Mouse (Mus musculus) neutrophil, adult 5-6 weeks (primary cell): ENCODE results near the gene Flad1. TPM values are rescaled to one million over a fixed set of nuclear protein-coding genes. Genes with fewer than 3 reads are reported as not detected.
"Not testable (repeated sequence)": the region's sequence is repeated elsewhere in the genome, so short reads cannot be mapped to it uniquely, and the experiment has no call there.

Source experiments
- ATAC-seq: fragments of 151-379, 151-347 bp; 2 replicates; pipeline ENCODE4 v1.8.0; 2017; ENCODE audit warnings: mild to moderate bottlenecking, moderate TSS enrichment; ENCODE audit not compliant: insufficient number of reproducible peaks, poor library complexity, low FRiP score, severe bottlenecking; ENCODE audit errors: extremely low read depth
- total RNA-seq: library from RNA; stranded (forward); fragments of 200-1000 nt; gene quantifications from 2 replicates; pipeline ENCODE4 v1.2.3, GENCODE M21; 2017

Gene Flad1
- total RNA-seq, 1 experiment from 2014 or later: 25.6 TPM

DNA sequence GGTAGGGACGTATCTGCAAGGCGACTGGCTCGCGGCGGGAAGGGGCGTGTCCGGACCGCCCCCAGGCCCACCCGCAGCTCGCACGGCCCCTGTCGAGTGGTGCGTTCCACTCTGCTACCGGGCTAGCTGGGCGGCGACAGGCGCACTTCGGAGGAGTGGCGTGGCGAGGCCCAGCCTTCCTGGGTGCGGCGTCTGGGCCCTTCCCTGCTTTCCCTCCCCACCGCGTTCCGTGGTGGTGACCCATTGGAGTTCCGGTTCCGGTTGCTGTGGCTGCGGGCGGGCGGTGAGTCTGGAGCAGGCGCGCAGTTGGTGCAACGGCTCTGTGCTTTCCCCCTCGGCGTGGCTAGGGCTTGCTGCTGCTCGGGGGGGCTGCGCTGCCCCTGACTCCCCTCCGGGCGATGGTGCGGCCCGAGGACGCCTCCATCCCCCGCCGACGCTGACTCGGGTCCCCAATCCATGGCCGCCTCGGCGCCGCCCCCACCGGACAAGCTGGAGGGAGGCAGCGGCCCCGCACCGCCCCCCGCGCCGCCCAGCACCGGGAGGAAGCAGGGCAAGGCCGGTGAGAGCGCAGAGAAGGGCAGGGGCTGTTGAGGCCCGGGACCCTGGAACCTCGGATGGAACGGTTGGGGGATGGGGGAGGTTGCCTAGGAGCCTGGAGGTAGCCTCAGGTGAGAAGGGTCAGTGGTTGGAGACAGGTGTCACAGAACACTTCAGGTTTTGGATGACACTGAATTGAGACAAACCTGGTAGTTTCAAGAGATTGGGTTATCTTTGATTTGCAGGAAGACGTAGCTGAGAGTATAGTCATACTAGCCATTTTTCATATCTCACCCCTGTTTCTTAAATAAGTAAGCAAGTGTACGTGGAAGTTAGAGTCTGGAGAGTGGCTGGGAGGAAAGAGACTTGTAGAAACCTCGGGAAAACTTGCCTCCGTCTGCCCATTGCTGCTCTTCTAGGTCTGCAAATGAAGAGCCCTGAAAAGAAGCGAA lies 18.8 kb upstream of the Flad1 start, which contains the start of gene Pygo2:
Gene Pygo2, plus strand, starts transcription at position 44 of the 989 bp plus-strand sequence.
- ATAC-seq: peak; percentile 90

DNA sequence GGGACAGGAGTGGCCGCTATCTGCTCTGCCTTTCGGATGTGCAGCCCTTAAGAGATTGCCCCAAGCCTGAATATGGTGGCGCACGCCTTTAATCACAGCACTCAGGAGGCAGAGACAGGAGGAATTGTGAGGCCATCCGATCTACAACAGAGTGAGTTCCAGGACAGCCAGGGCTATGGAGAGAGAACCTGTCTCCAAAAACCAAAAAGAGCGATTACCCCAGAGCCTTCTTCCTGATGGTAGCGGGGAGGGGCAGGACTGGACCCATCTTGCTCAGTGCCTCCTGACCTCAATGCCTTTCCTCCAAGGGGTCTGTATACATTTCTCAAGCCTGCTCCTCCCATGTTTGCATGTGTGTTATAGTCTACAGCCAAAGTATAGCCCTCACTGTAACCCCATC lies 17.4 kb upstream of the Flad1 start:
- ATAC-seq: not testable (repeated sequence)

DNA sequence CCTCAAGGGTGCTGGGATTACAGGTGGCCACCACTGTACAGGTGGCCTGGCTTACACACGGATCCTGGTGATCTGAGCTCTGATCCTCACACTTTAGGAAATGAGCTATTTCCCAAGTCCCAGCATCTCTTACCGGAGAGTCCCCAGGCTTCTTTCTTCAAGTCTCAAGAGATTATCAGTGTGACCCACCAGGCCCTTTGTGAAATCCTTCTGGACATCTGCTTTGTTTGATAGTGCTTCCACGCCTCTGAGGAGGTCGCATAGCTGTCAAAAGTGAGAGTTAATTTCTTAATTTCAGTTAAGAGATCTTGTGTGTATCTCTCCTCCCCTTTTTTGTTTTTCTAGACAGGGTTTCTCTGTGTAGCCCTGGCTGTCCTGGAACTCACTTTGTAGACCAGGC lies 14.2 kb upstream of the Flad1 start:
- ATAC-seq: no peak

DNA sequence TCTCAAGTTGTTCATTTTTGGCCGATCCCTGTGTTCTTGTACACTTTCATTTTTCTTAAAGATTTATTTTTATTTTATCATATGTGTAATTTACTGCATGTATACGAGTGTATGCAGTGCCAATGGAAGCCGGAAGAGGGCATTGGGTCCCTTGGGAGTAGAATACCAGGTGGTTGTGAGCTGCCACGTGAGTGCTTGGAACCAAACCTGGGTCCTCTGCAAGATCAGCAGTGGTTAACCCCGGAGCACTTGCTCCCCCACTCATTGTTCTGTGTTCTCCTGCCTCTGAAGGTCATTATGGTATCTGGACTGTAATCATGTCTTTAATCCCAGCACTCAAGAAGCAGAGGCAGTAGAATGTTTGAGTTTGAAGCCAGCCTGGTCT lies 13.5 kb upstream of the Flad1 start:
- ATAC-seq: no peak

DNA sequence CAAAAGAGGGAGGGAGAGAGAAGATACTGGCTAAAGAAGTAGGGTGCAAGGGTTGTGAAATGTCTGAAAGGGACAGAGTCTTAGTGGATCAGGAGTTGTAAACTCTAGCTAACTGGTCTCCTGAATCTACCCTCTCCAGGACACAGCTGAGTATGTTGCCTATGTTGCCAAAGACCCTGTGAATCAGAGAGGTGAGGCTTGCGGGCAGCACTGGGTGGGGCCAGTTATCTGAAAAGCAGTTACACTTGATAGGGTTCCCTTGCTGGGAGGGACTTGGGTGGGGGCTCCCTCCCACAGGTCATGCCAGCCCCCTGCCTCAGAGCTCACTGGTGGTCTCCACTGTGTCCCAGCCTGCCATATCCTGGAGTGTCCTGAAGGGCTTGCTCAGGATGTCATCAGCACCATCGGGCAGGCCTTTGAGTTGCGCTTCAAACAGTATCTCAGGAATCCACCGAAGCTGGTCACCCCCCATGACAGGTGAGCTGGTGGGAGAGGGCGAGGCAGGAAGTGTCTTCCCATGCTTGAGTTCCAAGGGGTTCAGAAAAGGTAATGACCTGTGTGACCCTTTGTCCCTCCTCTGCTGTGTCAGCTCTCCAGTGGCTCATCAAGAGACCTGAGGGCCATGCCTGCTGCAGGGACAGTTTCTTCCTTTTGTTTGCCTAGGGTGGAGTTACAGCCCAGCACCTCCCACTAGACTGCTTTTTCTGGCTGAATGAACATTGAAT lies 12.9 kb upstream of the Flad1 start:
- no peak for ATAC-seq

DNA sequence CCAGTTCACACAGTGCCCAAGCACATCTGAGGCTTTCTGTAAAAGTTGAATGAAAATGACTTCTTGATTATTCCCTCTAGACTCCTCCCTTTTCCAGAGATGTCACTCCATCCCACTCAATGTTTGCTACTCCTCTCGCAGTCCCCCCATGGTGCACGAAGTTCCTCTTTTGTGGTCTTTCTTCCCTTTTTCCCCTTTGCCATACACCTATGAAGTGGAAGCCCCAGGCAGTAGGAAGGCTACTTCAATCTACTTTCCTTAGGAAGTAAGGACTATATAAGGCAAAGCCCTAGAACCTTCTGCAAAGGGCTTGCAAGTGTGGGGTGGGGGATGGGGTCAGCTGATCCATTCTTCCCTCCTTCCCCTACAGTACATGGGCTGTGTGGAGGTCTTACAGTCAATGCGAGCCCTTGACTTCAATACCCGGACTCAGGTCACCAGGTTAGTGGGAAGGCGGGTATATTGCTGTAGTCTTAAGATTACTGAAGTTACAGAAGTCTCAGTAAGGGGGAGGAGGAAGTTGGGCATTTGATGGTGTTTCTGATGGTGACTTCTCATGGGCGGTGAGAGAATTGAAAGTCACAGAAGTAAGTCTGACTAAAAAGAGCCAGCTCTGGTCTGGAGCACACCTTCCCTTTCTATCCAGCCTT lies 11.0 kb upstream of the Flad1 start:
- no peak for ATAC-seq

DNA sequence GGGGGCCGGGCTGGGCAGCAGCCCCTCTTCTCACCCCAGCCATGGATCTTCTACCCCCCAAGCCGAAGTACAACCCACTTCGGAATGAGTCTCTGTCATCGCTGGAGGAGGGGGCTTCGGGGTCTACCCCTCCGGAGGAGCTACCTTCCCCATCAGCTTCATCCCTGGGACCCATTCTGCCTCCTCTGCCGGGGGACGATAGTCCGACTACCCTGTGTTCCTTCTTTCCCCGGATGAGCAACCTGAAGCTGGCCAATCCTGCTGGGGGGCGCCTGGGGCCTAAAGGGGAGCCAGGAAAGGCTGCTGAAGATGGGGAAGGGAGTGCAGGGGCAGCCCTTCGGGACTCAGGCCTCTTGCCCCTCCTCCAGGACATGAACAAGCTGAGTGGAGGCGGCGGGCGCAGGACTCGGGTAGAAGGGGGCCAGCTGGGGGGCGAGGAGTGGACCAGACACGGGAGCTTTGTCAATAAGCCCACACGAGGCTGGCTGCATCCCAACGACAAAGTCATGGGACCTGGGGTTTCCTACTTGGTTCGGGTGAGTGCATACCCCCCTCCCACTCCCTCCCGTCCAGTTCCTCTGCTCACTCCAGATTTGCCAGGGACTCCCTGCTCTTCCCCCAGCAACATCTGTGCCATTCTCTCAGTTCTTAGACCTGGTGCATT lies 10.3 kb upstream of the Flad1 start:
- ATAC-seq: no peak

DNA sequence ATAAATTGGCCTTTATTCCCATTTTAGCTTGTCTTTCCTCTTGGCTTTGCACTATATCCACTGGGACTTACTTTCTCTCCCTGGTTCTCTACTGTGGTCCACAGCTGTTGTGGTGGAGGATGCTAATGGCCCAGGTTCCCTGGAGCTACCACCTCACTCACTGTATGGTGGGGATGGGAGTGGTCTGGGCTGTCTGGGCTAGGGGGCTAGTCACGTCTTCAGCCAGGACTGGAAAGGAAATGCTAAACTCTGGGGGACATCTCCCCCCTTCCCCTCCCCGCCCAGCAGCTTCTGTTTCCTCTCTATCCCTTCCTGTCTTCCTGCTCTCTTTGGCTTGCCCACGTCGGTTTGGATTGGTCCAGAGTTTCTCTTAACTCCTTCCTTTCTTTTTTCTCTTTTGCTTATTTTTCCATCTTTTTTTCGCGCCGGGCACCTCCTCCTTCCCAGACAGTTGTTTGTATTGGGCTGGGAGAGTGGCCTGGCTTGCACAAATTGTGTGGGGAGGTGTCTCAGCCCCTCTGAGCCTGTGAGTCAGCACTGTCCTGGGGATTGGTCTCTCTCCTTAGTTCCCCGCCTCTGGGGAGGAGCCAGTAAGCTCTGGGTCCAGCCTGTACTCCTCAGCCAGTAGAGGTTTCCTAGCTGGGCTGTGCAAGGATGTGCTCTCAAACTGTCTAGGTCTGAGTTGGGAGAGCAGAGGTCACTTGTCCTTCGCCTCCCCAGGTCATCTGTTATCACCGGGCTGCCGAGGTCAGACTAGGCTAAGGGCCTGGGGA lies 9.5 kb upstream of the Flad1 start:
- peak; percentile 42 for ATAC-seq

DNA sequence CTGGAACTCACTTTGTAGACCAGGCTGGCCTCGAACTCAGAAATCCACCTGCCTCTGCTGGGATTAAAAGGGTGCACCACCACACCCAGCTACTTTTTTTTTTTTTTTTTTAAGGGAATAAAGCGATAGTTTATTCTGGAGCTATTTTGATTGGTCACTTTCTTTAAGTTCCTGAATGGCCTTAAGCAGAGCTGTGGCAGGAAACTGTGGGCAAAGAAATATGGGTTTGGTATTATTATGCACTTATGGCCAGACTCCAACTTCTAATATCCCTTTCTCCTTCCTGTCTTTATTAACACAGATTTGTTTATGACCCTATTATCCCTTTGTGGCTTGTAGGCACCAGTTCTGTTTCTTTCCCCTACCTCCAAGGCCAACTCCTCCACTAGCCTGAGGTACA lies 8.8 kb upstream of the Flad1 start:
- ATAC-seq: no peak

DNA sequence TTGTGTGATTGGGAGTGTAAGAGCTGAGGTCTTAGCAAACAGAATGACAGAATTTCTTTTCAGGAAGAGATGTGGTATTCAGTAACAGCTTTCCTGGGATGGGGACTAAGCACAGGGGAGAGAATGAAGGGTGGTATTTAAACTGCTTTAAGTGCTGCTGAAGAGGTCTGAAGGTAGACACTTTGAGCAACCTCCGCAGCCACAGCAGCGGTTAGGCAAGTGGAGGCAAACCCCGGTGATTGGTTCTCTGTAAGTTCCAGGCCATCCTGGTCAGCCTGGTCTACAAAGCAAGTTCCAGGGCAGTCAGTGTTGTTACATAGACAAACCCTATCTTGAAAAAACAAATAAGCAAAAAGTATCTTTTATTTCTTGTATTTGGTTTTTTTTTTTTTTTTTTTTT lies 8.3 kb upstream of the Flad1 start:
- ATAC-seq: no peak

DNA sequence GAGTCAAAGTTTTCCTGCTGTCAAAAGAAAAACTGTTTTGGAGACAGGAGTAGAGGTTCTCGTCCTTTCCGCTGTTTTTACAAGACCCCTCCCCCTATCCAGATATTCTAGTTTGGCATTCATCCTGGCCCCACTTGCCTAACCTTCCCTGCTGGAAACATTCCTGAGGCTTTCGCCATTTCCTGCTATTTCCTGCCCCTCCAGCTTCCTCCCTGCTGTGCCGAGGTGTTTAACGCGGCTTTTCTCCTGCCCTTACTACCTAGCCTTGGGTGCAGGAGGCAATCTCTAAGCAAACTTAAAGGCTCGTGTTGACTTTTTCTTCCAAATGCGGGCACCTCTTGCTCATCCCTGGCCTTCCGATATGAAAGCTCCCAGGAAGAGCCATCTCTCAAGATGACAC lies 7.9 kb upstream of the Flad1 start:
- ATAC-seq: no peak

DNA sequence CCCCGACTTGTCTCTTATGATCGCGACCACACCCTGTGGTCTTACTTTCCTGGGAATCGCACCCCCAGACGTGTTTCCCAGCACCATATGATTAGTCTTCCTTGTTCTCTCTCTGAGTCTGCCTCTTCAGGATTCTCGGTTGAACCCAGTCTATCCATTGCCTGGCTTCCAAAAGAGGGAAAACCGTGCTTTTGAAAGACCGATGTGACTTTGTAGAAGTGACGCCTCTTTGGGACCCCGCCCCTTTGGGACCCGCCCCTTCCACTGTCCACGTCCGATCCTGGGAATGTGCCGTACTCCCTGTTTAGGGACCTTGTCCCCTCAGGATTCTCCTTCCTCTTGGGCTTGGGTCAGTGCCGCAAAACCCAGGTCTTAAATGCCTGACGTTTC lies 7.2 kb upstream of the Flad1 start:
- ATAC-seq: no peak

DNA sequence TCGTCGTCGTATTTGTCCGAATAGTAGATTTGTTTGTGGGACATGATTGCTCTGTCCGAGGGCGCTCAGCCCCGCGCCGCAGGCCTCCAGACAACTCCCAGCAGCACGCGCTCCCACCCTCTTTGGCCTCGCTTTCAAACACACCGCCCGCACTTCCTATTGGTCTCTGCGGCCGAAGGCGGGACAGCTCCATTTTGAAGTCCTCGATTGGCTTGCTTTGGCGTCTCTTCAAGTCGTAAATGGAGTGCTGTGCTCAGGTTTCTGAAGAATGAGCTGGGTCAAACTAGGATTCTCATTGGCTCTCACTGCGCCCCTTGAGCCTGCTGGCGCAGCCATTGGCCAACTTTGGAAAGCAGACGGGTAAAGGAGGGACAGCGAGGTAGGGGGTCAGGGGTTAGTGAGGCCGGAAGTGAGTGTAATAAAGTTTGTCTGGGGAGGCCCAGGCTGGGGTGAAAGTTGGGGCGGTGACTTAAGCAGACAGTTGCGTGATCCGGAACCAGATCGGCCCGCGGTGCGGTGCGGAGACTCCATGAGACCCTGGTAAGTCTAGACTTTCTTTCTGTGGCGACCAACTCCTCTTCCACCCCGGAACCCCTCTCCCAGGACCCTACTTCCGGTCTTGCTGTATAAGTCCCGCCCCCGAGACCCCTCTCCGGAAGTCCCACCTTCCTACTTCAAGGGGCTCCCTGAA lies 6.6 kb upstream of the Flad1 start, which contains the start of the genes Cks1b and Shc1:
Gene Cks1b, minus strand, starts transcription at position 214 of the 691 bp plus-strand sequence.
Gene Shc1, plus strand, starts transcription at position 274 of the 691 bp plus-strand sequence.
- ATAC-seq: peak; percentile 91

DNA sequence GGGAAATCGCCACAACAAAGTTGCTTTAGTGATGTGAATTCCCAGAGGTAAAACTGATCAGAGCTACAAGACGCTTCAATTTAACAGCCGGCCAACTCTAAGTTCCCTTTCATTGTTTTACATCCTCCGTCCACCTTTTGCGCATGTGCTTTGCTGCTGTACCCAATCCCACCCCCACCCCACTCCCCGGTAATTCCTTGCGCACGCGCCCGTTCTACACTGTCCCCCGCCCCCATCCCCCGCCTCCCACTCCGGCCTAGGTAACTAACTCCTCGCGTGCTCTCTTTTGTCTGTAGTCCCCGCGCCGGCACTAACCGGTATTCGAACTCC lies 6.1 kb upstream of the Flad1 start:
- no peak for ATAC-seq

DNA sequence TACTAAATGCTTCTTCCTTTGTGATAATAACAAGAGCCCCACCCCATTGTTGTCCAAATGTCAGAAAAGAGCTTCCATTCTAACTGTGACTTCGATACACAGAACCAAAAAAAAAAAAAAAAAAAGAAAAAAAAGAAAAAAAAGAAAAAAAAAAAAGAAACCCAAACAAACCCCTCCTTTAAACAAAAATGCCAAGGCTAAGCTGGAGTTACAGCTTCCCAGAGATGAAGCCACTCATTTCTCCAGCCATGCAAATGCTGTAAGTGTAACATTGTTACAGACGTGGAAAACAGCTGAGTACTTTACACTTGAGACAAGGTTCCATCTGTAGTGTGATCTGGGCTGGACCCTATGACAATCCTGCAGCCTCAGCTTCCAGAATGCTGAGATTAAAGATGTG lies 5.5 kb upstream of the Flad1 start:
- ATAC-seq: no peak

DNA sequence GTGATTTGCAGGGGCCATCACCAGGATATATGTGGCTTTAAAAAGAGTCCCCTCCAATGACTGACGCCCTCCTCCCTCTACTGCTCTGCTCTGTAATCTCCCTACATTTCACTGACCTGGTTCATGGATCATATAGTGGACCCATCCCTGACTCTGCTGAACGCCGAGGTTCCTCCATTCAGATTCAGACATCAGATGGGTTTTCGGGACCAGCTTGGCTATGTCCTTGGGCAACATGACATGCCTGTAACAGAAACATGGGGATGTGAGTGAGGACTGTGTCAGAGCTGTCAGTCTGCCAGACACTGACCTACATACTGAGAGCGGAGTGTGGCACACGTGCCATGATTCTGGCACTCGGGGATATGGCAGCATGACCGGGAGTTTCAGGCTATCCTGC lies 4.5 kb upstream of the Flad1 start:
- no peak for ATAC-seq

DNA sequence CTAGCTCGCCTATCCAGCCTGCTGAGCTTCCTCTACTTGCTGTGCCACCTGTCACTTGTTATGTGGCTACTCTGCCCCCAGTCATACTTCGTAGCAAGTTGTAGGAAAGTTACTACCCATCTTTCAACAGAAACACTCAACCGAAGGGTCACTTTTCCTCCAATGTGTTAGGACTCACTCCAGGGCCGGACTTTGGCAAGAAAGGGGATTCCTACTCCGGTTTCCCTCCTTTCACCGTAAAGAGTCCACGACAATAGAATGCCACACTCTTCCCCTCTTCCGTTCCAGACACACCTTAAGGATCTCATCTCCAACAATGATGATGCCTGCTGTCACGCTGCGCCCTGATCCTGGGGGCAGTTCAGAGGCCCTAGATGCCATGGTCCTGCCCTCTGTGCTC lies 806 bp downstream of the Flad1 start:
- ATAC-seq: no peak

DNA sequence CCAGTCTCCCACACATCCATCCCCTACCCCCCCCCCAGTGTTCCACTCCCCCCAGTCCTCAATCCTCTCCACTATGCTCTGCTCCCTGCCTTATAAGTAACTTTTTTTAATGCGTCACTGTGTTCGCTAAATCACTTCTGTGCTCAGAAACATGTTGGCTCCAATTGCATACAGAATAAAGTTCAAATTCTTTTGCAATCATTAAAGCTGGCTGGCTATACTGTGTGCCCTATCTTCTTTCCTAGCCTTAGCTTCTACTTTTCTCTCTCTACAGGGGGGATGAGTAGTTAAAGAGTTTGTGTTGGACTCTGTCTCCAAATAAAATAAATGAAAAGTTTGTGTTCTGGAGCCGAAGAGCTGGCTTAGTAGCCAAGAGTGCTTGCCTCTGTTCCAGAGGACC lies 2.0 kb downstream of the Flad1 start:
- ATAC-seq: no peak
